Mouse (Mus musculus): ENCODE measurements at regions not wholly inside any gene's neighbourhood (a gene's known extent, or its start where the extent isn't known, plus 50 kb on each side); places are given as distances from the start of the nearest gene placed in this dataset.

- no peak for DNase-seq (ENCODE audit: extremely low spot score in 1 of 2, low spot score in 1 of 2)
These were observed 86.4 kb upstream of the Galnt15 start for GRCm38 (mm10) chr14:31942266-31942960.

- no peak for DNase-seq (ENCODE audit: extremely low spot score in 1 of 2, low spot score in 1 of 2)
These were observed 84.1 kb upstream of the Galnt15 start for GRCm38 (mm10) chr14:31944682-31945081.

GRCm38 (mm10) chr14:31945125-31945524, 83.7 kb upstream of the Galnt15 start:
- DNase-seq (ENCODE audit: extremely low spot score in 1 of 2, low spot score in 1 of 2), result no peak

DNA sequence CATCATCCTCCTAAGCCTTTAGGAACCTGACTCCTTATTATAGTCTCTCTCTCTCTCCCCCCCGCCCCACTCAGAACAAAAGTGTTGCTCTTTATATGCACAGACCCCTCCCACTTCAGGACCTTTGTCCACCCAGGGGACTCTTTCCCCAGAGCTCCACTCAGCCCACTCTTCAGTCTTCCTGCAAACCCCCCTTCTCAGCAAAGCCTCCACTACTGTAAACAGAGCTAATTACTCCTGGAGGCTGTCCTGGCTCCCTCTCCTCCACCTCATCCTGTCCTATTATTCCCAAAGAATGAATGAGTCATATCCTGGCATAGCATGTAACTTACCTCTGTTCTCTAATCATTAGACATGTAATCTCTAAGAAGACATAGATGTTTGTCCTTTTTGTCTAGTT, 82.8 kb upstream of the Galnt15 start:
- DNase-seq (ENCODE audit: extremely low spot score in 1 of 2, low spot score in 1 of 2), result no peak

- DNase-seq (ENCODE audit: extremely low spot score in 1 of 2, low spot score in 1 of 2), result no peak
These were observed 81.5 kb upstream of the Galnt15 start for GRCm38 (mm10) chr14:31947246-31947645.

GRCm38 (mm10) chr14:31951894-31952293, 76.9 kb upstream of the Galnt15 start:
- DNase-seq (ENCODE audit: extremely low spot score in 1 of 2, low spot score in 1 of 2), result no peak

- no peak for DNase-seq (ENCODE audit: extremely low spot score in 1 of 2, low spot score in 1 of 2)
These were observed 75.0 kb upstream of the Galnt15 start for GRCm38 (mm10) chr14:31953783-31954182.

GRCm38 (mm10) chr14:31954945-31955344, 73.8 kb upstream of the Galnt15 start:
- peak; percentile 65 to 93 for DNase-seq (ENCODE audit: extremely low spot score in 1 of 2, low spot score in 1 of 2)

GRCm38 (mm10) chr14:31957211-31957638, 71.6 kb upstream of the Galnt15 start:
- DNase-seq (ENCODE audit: extremely low spot score in 1 of 2, low spot score in 1 of 2), result no peak

GRCm38 (mm10) chr14:31960201-31960854, 68.5 kb upstream of the Galnt15 start:
- no peak for DNase-seq (ENCODE audit: extremely low spot score in 1 of 2, low spot score in 1 of 2)

DNA sequence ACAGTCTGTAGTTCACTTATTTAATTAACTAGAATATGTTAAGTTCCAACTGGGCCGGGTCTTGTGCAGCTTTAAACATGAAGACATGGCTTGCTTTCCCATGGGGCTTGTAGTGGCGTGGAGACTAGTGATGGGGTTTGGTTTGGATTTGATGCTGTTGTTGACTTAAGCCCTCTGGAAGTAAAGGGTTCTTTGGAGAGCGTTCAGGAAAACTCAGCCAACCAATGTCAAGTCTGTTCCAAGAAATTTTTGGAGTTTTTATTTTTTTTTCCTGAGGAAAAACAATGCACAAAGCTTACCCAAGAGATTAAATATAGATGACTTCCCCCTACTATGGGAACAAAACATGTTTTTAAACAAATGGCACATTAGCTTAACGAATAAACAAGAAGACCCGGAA, 67.3 kb upstream of the Galnt15 start:
- DNase-seq (ENCODE audit: extremely low spot score in 1 of 2, low spot score in 1 of 2), result no peak

- no peak for DNase-seq (ENCODE audit: extremely low spot score in 1 of 2, low spot score in 1 of 2)
These were observed 65.5 kb upstream of the Galnt15 start for GRCm38 (mm10) chr14:31963131-31963911.

DNA sequence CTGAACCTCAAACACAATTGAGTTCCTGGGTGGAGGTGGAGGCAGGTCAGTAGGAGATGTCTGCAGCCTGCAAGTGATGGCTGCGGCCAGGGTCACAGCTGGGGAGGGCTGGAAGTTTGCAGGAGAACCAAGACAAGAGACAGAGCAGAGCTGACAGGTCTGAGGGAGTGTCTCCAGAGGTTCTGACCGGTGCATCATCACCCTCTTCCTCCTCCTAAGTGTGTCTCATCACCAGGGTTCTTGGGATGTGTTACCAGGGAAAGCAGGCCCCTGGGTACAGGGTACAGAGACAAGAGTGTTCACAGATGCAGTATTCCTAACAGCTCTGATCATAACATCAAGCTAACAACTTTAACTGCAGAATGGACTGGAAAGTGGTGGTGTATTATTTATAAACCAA, 64.7 kb upstream of the Galnt15 start:
- DNase-seq (ENCODE audit: extremely low spot score in 1 of 2, low spot score in 1 of 2), result no peak

- DNase-seq (ENCODE audit: extremely low spot score in 1 of 2, low spot score in 1 of 2), result no peak
These were observed 64.0 kb upstream of the Galnt15 start for GRCm38 (mm10) chr14:31964831-31965230.

GRCm38 (mm10) chr14:31969531-31969930, 59.3 kb upstream of the Galnt15 start:
- DNase-seq (ENCODE audit: extremely low spot score in 1 of 2, low spot score in 1 of 2), result no peak

- no peak for DNase-seq (ENCODE audit: extremely low spot score in 1 of 2, low spot score in 1 of 2)
These were observed 58.5 kb upstream of the Galnt15 start for GRCm38 (mm10) chr14:31970245-31970830.

GRCm38 (mm10) chr14:31970851-31971250, 57.9 kb upstream of the Galnt15 start:
- DNase-seq (ENCODE audit: extremely low spot score in 1 of 2, low spot score in 1 of 2), result no peak

- no peak for DNase-seq (ENCODE audit: extremely low spot score in 1 of 2, low spot score in 1 of 2)
These were observed 55.1 kb upstream of the Galnt15 start for GRCm38 (mm10) chr14:31973702-31974101.

DNA sequence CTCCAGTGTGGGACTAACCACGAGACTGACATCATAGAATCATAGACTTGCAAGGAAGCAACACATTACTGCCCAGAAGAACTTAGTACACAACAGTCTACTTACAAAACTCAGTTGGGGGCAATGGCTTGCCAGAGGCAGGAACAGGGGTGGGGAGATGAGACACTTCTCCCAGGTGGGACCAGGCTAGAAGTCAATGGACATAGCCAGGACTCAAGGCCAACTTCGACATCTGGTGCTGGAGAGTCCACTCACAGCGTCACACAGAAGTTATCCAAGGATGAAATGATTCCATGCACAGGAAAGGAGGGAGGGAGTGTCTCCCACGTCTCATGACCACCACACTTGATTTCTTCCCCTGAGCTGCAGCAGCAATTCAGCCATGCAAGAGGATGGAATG, 50.6 kb upstream of the Galnt15 start:
- no peak for DNase-seq (ENCODE audit: extremely low spot score in 1 of 2, low spot score in 1 of 2)

DNA sequence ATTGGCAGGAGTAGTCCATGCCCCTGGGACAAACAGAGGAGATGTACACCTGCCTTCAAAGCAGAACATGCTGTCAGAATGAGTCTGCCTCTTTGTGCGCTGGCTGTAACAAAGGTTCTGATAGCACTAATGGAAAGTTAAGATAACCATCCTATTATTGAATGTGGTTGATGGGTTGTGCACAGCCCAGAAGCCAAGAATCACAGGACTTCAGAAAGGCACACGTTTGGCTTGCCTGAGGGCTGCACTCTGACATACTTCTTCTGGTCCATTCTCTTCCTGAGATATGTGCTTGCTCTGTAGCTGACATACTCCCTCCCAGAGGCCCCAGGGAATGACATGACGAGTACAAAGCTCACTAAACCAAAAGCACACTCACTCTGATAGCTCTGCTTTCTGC, 50.1 kb upstream of the Galnt15 start:
- no peak for DNase-seq (ENCODE audit: extremely low spot score in 1 of 2, low spot score in 1 of 2)

All from layer of hippocampus, postnatal 25 days (tissue).